Mouse (Mus musculus): ENCODE measurements around the gene Endod1. TPM values are rescaled to one million over a fixed set of nuclear protein-coding genes. Genes with fewer than 3 reads are reported as not detected.

Endod1 gene
- total RNA-seq, 2 experiments from 2014 or later, result 77.6 to 81.3 TPM

DNA sequence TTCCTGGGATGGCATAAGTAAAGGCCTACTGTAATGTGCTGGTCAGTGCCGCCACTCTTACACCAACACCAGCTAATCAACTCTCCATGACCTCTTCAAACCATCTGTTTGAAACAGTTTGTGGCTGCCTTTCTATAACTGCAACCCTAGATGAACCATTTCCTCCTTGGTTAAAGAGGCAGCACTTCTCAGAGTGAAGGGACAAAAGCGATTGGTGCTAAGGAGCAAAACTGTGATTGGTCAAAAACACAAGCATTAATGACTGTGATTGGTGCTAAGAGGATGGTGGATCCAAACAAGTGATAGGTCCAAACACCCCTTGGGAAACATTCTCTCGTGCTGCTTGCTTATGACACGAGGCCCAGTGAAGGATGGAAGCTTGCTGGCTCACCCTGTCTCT is 45.5 kb downstream of the Endod1 start:
- no peak for DNase-seq (ENCODE audit: low spot score in 2 of 2)

DNA sequence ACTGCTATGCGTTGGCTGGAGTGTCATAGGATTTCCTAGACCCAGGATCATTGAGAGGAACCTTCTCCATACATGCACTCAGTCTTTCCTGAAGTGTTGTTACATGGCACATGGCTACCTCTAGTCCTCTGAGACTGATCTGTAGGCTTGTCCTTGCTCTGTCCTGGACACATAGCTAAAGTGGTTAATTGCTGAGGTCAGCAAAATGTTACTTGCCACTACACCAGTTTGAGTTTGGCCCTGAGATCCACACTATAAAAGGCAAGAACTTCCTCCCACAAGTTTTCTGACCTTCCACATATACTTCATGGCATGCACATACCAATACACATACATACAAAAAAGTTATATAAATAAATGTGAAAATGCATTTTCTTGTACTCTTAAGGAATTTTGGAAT is 64.7 kb downstream of the Endod1 start:
- no peak for DNase-seq (ENCODE audit: low spot score in 2 of 2)

DNA sequence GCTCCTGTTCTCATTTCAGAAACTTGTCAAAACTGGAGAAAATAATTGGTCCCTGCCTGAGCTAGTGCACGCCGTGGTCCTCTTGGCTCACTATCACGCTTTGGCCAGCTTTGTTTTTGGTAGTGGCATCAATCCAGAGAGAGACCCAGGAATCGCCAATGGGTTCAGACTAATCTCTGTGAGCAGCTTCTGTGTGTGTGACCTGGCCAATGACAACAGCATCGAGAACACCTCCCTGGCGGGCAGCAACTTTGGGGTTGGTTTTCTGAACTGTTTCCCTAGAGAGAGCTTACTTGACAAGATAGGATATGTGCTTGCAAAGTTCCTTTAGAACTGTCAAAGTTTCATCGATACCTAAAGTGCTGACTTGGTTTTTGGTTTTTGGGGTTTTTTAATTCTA is 66.8 kb downstream of the Endod1 start:
- no peak for DNase-seq (ENCODE audit: low spot score in 2 of 2)

DNA sequence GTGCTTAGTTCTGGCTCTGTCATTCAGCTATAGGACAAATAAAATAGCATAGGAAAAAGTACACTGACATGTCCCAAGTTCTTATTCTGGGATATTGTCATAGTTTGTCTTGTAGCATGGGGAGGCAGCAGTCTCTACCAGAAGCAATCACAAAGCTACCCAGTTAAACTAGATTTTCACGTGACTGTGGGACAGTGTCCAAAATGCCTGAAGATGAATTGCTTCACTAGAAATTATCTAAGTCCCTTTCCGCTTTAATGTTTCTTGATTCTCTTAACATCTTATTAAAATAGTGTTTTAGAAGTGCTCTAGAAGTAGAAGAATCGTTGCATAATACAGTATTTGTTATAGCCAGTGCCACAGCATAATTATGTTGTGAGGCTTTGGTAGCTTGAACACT is 67.3 kb downstream of the Endod1 start:
- no peak for DNase-seq (ENCODE audit: low spot score in 2 of 2)

DNA sequence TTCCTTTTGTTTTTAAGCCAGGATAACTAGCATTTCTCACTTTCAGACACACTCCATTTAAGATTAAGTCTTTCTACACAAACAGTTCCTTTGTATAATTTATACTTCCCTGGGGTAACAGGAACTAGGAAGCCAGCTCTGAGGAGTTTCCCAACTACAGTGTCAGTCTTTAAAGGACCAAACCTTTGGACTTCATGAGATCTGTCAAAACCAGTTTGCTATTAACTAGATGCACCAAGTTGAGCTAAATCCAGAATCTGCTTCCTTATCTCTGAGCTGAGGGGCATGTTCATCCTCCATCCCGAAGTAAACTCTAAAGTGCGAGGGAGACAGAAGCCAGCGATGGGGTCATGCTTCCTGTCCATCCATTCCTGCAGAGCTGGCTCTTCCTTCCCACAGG is 74.0 kb downstream of the Endod1 start:
- no peak for DNase-seq (ENCODE audit: low spot score in 2 of 2)

DNA sequence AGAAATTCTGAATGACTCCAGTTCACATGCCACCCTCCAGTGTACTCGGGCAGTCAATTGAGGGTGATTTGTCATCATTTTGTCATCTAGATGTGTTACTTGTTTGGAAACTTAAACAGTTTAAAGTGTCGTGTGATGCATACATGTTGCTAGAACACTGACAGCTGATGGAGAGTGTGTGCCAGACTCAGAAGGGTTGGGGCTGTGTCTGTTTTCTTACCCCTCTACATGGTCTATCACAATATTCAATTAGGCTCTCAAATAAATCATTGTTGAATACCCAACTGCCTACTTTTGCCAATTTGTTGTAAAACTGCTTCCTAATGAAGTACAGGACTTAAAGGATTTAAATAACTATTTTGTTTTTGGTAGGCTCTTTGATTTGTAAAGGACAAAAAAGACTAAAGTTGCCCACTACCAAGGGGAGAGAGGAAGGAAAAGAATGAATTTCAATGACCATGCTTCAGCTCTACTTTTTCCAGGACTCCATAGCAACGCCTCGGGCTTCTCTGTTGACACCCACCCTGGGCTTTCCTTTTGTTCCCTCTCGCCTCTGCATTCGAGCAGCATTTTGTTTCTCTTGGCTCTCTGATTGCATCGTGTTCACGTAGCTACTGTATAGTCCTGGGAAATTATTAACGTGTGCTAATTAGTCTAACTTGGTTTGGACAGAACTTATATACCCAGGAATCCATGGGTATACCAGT is 76.9 kb downstream of the Endod1 start:
- DNase-seq (ENCODE audit: low spot score in 2 of 2), result peak in 1 of 2 experiments; percentile 34

Other genes with a start within 250 kb of the Endod1 start
- gene Sesn3, start 106.4 kb downstream of the Endod1 start, total RNA-seq (2021), result 10 to 100 TPM; 77.5 to 87.8 TPM
- 1 to 10 TPM; 1.3 to 1.5 TPM for gene Kdm4d, start 119.0 kb upstream of the Endod1 start, total RNA-seq (2021)
- gene Cwc15, start 119.1 kb upstream of the Endod1 start, total RNA-seq (2021), result 10 to 100 TPM; 83.6 to 87.8 TPM

Data from layer of hippocampus, adult 18-20 months (tissue).